Mouse (Mus musculus) layer of hippocampus, adult 6 months (tissue): ENCODE data around the gene Gpr68. TPM values are rescaled to one million over a fixed set of nuclear protein-coding genes. Genes with fewer than 3 reads are reported as not detected.

Experiments
- long read RNA-seq, 2 experiments: library from polyadenylated mRNA; unstranded; transcript quantifications; one replicate each; pipeline ENCODE4 v2.0.0; 2019 to 2020
- polyA plus RNA-seq: library from polyadenylated mRNA; unstranded; fragments of <200 nt; fragmentation: Nextera tagmentation; gene quantifications from 2 replicates; pipeline ENCODE4 v1.2.3, GENCODE M21; 2021

Gene Gpr68
- 7.9 and 9.0 TPM in 2 replicates for polyA plus RNA-seq
- long read RNA-seq, experiment 1, transcript Gpr68-201 (3 exons, 3,099 nt), result major isoform, 5 of 16 reads
- long read RNA-seq, experiment 1, partial matches to known transcripts, result 3 of 16 reads
- long read RNA-seq, experiment 1, other reads (novel, unspliced or antisense), result 7 of 16 reads
- long read RNA-seq, experiment 2, transcript Gpr68-201 (3 exons, 3,099 nt), result major isoform, 42 of 137 reads
- long read RNA-seq, experiment 2, transcript Gpr68-202 (3 exons, 2,900 nt), result minor isoform, 14 of 137 reads
- long read RNA-seq, experiment 2, partial matches to known transcripts, result 30 of 137 reads
- long read RNA-seq, experiment 2, other reads (novel, unspliced or antisense), result 48 of 137 reads

DNA sequence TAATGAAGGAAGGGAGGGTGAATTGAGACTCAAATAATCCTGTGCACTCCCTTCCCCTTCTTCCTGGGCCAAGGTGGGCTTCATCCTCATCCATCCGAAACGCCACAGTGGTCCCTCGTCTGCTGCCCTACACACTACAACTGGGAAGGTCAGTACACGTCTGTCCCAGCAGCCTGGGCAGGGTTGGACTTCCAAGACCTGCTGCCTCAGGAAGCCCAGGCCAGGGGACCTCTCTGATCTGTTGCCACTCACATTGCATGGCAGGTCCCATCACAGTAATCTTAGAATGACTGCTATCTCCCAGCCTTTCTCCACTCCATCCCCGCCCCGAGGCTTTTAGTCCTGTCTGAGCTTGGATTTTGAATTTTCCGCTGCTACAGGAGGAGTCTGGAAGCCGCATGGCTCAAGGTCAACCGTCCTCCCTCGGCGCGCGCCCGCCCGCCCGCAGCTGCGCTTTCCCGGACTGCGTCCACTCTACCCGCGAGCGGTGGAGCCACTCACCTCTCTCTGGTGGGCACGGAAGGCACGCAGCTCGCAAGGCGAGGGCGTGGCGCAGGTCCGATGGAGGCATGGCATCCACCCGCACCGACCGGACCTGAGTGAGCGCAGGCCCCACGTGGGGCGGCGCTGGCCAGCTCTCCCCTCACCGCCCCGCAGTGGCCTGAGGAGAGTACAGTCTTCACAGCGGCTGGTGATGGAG, at the start of gene Gpr68:
Gene Gpr68, minus strand, starts transcription at position 601 of the 700 bp plus-strand sequence.

Other genes with a start within 250 kb of the Gpr68 start
- 1.9 and 2.5 TPM in 2 replicates for gene Rps6ka5, start 181.2 kb downstream of the Gpr68 start, polyA plus RNA-seq
- gene Dglucy, start 129.1 kb downstream of the Gpr68 start, polyA plus RNA-seq, result 2.9 and 5.3 TPM in 2 replicates
- 1.6 and 2.5 TPM in 2 replicates for gene Ccdc88c, start 120.9 kb upstream of the Gpr68 start, polyA plus RNA-seq
- 8.8 and 9.2 TPM in 2 replicates for gene Ppp4r3a, start 175.5 kb upstream of the Gpr68 start, polyA plus RNA-seq